Mouse (Mus musculus): ENCODE measurements around the gene Tes3-ps. TPM values are rescaled to one million over a fixed set of nuclear protein-coding genes. Genes with fewer than 3 reads are reported as not detected.
A peak's percentile ranks its signal among the peaks of the same experiment; 100 is the strongest.

Gene Tes3-ps
- total RNA-seq (2015) = 0.71 and 1.1 TPM in 2 replicates
- total RNA-seq (2017) = 1.8 and 3.9 TPM in 2 replicates

GRCm38 (mm10) chr13:49492376-49493368 lies at the start of gene Tes3-ps:
Gene Tes3-ps (plus strand): TSS chr13:49493318.
- no peak for ATAC-seq (ENCODE audit: poor library complexity, severe bottlenecking)

GRCm38 (mm10) chr13:49444451-49444850 lies 48.7 kb upstream of the Tes3-ps start:
- no peak for ATAC-seq (ENCODE audit: poor library complexity, severe bottlenecking)

- peak; percentile 80 for ATAC-seq (ENCODE audit: poor library complexity, severe bottlenecking)
These were observed 43.8 kb upstream of the Tes3-ps start for GRCm38 (mm10) chr13:49449318-49449749.

GRCm38 (mm10) chr13:49460276-49460675 lies 32.8 kb upstream of the Tes3-ps start:
- no peak for ATAC-seq (ENCODE audit: poor library complexity, severe bottlenecking)

GRCm38 (mm10) chr13:49460692-49461414 lies 32.3 kb upstream of the Tes3-ps start:
- ATAC-seq (ENCODE audit: poor library complexity, severe bottlenecking) = no peak

GRCm38 (mm10) chr13:49461458-49462132 lies 31.5 kb upstream of the Tes3-ps start:
- no peak for ATAC-seq (ENCODE audit: poor library complexity, severe bottlenecking)

GRCm38 (mm10) chr13:49462921-49463320 lies 30.2 kb upstream of the Tes3-ps start:
- ATAC-seq (ENCODE audit: poor library complexity, severe bottlenecking) = no peak

- no peak for ATAC-seq (ENCODE audit: poor library complexity, severe bottlenecking)
These were observed 27.2 kb upstream of the Tes3-ps start for GRCm38 (mm10) chr13:49465875-49466274.

GRCm38 (mm10) chr13:49466393-49467075 lies 26.6 kb upstream of the Tes3-ps start:
- no peak for ATAC-seq (ENCODE audit: poor library complexity, severe bottlenecking)

- no peak for ATAC-seq (ENCODE audit: poor library complexity, severe bottlenecking)
These were observed 25.5 kb upstream of the Tes3-ps start for GRCm38 (mm10) chr13:49467585-49467984.

- no peak for ATAC-seq (ENCODE audit: poor library complexity, severe bottlenecking)
These were observed 24.1 kb upstream of the Tes3-ps start for GRCm38 (mm10) chr13:49469002-49469401.

- no peak for ATAC-seq (ENCODE audit: poor library complexity, severe bottlenecking)
These were observed 22.8 kb upstream of the Tes3-ps start for GRCm38 (mm10) chr13:49470319-49470718.

- ATAC-seq (ENCODE audit: poor library complexity, severe bottlenecking) = no peak
These were observed 22.3 kb upstream of the Tes3-ps start for GRCm38 (mm10) chr13:49470806-49471205.

GRCm38 (mm10) chr13:49471981-49472675 lies 21.0 kb upstream of the Tes3-ps start:
- ATAC-seq (ENCODE audit: poor library complexity, severe bottlenecking) = no peak

GRCm38 (mm10) chr13:49472676-49473005 lies 20.5 kb upstream of the Tes3-ps start:
- ATAC-seq (ENCODE audit: poor library complexity, severe bottlenecking) = no peak

GRCm38 (mm10) chr13:49477887-49478286 lies 15.2 kb upstream of the Tes3-ps start:
- ATAC-seq (ENCODE audit: poor library complexity, severe bottlenecking) = no peak

- ATAC-seq (ENCODE audit: poor library complexity, severe bottlenecking) = no peak
These were observed 14.2 kb upstream of the Tes3-ps start for GRCm38 (mm10) chr13:49478851-49479374.

- ATAC-seq (ENCODE audit: poor library complexity, severe bottlenecking) = no peak
These were observed 13.7 kb upstream of the Tes3-ps start for GRCm38 (mm10) chr13:49479399-49479798.

- no peak for ATAC-seq (ENCODE audit: poor library complexity, severe bottlenecking)
These were observed 13.1 kb upstream of the Tes3-ps start for GRCm38 (mm10) chr13:49480057-49480456.

- ATAC-seq (ENCODE audit: poor library complexity, severe bottlenecking) = no peak
These were observed 12.6 kb upstream of the Tes3-ps start for GRCm38 (mm10) chr13:49480551-49480950.

All from megakaryocyte, adult 5-6 weeks (primary cell).